Mouse (Mus musculus) heart, adult 18-20 months (tissue): ENCODE results near the gene Hrh1. TPM values are rescaled to one million over a fixed set of nuclear protein-coding genes. Genes with fewer than 3 reads are reported as not detected.

ENCODE experiments used
- DNase-seq, 2 experiments: peaks; one replicate each; pipeline ENCODE4 v3.0.0; 2021 to 2022; ENCODE audit warnings: mixed read lengths in 1 of 2
- long read RNA-seq, 2 experiments: library from polyadenylated mRNA; stranded (forward); transcript quantifications; one replicate each; pipeline ENCODE4 v2.0.0; 2021
- total RNA-seq, 2 experiments: library from RNA; stranded (reverse); gene quantifications; 2 replicates each; pipeline ENCODE4 v1.2.3; 2021

Gene Hrh1
- under 1 TPM; 0.49 to 0.67 TPM for total RNA-seq
- long read RNA-seq, experiment 1, partial matches to known transcripts, result 0 of 1 reads
- long read RNA-seq, experiment 1, other reads (novel, unspliced or antisense), result 1 of 1 reads
- long read RNA-seq, experiment 2, partial matches to known transcripts, result 0 of 1 reads
- long read RNA-seq, experiment 2, other reads (novel, unspliced or antisense), result 0 of 1 reads

DNA sequence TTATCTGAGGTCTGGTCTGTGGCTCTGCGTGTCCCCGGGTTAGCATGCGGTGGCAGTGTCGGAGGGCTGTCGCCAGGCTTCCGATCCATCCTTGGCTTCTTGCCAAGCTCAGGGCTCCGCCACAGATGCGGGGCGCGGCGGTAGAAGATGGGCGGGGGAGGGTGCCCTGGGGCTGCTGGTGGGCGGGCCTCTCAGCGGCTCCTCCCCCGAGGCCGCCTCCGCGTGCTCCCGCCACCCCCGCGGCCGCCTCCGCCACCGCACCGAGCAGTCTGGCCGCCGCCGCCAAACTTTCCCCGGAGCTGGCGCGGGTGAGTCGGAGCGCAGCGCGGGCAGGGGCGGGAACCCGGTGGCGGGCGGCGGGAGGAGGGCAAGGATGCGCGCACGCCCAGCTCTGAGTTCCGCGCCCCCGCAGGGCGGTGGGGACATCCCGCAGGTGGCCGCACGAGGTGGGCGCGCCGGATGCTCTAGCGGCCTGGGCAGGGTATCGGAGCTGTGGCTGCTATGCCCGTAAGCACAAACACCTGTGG lies at the start of gene Hrh1:
Hrh1 (plus strand) TSS at position 246 of the 527 bp plus-strand sequence.
- DNase-seq, result peak; percentile 49 to 59

DNA sequence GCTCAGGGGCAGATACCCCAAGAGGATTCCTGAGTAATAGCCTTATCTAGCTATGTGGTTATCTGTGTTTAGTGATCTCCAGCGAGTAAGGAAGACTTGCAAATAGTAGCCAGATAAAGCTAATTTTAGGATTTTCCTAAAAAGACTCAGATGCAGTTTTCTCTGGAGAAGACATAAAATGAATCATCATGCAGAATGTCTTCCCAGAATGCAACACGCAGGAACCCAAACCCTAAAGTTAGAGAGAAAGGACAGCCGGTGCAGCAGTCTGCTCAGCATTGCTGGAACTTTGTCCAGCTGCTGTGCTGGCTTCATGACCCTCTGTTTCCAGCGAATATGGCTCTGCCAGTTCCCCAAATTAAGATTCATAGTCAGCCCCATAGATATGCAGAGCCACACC lies 43.1 kb upstream of the Hrh1 start:
- no peak for DNase-seq

DNA sequence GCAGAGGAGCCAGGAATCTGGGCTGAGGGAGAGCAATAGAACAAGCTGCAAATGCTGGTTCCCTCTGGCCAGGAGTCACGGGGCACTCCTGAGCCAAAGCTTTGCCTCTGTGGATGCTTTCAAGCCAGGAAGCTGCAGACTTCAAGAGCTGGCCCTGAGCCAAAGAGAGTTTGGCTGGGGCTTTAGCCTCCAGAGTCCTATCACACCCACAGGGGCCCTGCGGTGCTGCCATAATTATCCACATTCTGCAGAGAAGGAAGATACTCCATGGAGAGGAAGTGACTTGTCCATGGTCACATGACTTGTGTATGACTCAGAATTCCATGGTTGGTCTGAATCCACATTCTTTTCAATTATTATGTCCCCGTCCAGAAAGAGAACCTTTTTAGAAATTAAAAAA lies 39.6 kb upstream of the Hrh1 start:
- peak; percentile 60 to 67 for DNase-seq

DNA sequence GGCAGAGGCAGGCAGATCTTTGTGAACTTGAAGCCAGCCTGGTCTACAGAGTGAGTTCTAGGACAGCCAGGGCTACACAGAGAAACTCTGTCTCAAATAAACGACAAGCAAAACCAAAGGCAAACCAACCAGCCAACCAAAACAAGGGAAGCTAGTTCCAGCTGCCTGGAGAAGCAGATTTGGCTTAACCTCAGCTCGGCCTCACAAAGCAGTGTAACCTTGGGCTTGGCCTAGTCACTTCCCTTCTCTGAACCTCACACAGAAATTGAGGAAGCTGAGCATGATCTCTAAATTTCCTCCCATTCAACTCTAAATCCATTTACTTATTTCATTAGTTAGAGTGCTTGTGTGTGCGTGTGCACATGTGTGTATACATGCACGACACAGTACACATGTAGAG lies 35.4 kb upstream of the Hrh1 start:
- peak in 1 of 2 experiments; percentile 59 for DNase-seq

DNA sequence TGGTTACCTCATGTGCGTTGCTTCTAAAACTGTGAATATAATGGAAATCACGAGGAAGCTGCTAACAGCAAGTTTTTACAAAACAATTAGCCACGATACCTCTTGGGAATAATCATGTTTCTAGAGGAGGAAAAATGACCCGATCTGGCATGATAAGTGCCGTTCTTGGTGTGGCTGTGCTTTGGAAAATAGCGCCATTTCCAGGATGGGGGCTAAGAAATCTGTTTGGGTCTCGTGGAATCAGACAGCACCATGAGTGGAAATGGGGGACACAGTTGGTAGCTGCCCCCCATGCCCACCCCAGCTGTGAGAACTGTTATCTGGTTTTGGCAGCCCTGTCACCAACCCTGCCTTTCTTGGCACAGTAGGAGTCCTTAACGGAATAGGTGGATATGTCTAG lies 34.0 kb upstream of the Hrh1 start:
- DNase-seq, result peak in 1 of 2 experiments; percentile 27

DNA sequence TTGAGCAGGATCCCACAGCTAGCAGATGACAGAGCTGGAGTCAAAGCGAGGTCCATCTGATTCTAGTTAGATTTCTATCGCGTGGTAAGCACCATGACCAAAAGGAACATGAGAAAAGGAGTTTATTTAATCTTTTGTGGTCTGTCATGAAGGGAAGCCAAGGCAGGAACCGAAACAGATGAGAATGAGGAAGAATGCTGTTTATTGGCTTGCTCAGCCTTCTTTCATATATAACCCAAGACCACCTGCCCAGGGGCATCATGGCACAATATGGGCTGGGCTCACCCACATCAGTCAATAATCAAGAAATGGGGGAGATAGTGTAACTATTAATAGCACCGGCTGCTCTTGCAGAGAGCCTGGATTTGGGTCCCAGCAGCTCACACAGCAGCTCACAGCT lies 33.0 kb upstream of the Hrh1 start:
- peak in 1 of 2 experiments; percentile 22 for DNase-seq

DNA sequence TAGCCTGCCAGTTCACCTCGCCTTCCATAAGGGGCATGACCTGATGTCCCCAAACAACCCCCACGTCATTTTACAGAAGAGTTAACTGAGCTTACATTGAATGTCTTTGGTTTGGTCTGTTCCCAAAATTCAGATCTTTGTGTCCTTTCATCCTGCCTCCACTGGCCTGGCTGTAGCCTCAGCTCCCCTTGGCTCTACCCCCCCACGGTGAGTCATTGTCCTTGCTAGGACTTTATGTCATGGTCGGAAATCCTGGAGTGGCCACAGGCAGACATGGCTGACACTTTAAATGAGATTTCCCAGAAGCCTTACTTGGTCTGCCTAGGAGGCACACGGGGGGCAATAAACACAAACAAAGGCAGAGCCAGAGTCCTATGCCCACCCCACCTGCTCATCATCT lies 31.5 kb upstream of the Hrh1 start:
- DNase-seq, result no peak

DNA sequence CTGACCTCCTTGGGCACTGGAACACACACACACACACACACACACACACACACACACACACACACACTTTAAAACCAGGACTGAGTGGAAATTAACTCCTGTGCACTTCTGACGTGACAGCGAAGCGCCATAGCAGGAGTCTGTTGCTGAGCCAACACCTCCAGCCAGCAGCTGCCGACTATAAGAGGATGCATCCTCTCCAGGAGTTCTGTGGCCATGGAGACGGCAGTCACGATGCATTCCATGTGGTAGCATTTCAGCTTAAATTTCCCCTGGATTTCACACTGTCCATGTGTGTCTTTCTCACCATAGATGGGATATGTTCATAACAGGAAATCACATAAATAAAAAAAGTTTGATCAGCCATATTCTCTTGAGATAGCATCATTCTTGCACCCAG lies 30.1 kb upstream of the Hrh1 start:
- no peak for DNase-seq

DNA sequence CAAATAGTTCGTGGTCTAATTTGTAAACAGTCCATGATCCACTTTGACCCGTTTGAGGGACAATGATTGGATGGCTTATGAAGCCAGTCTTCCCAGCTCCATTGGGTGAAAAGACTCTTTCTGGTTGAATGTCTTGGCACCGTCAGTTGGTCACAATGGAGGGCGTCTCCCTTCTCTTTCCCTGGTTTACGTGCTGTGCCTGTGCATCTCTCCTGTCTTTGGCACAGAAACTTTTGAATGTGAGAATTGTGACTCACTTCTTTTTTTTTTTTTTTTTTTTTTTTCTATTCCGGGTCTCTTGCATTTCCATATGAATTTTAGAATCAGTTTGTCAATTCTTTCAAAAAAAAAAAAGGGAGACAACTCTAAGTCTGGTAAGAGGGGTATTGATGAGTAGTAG lies 29.5 kb upstream of the Hrh1 start:
- DNase-seq, result no peak

DNA sequence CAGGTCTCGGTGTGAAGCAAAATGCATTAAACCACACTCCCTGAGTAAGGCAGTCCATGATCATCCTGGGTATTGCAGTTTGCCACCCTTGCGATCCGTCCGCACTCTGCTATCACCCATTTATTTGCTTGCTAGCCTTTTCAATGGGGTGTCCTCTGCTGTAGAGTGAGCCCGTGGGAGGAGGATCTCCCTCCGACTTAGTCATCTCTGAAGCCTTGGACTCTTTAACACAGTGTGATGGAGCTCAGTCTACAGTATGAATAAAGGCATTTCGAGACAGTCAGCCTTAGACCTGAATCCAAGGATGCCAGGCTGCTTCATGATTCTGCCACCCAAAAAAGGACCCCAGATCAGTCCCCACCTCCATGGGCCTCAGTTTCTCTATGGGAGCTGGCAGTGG lies 25.0 kb upstream of the Hrh1 start:
- no peak for DNase-seq

DNA sequence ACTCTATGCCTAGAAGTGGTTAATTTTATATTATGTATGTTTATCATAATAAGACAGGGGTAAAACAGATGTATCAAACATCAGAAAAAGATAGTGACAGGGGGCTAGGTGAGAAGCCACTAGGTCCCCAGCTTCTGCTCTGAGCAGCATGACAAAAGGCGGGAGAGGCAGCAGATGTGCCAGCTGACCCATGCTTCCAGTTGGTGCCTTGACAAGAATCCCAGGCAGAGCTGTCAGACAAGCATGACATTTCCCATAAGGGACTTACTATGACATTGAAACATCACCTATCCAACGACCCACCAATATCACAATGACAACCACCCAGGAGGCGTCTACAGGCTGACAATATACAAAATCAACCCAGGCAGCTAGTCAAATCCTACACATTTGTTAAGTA lies 16.9 kb upstream of the Hrh1 start:
- peak in 1 of 2 experiments; percentile 58 for DNase-seq

DNA sequence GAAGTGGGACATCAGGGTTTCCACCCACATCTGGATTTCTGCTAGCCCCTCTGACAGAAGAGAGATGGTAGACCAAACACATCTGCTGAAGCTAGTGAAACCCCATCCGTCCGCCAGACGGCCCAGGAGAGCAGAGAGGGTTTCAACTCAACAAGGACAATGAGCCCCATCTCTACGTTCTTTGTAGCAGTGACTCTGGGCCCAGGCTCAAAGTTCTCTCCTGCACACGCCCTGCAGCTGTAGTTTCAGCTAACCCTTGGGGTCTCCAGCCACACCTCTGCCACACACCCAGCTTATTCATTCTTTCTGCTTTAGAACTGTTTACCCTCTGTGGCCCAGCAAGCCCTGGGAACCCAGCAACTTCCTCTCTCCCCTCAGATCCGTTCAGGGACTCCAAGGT lies 10.4 kb upstream of the Hrh1 start:
- DNase-seq, result no peak

DNA sequence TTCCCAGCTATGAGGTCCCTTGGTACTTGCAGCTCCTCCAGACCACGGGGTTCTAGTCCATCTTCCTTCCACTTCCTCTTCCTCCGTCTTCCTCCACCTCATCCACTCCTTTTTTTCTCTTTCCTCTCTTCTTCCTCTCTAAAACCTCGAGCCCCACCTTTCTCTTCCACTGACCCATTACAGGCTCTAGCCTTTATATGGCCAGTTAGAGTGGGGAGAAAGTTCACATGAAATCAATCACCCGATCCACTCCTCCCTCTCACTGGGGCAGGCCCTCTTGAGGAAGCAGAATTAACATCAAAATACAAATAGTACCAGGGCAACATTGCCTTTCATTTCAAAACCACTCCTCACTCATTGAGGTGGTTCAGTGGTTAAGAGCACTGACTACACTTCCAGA lies 9.9 kb upstream of the Hrh1 start:
- no peak for DNase-seq

DNA sequence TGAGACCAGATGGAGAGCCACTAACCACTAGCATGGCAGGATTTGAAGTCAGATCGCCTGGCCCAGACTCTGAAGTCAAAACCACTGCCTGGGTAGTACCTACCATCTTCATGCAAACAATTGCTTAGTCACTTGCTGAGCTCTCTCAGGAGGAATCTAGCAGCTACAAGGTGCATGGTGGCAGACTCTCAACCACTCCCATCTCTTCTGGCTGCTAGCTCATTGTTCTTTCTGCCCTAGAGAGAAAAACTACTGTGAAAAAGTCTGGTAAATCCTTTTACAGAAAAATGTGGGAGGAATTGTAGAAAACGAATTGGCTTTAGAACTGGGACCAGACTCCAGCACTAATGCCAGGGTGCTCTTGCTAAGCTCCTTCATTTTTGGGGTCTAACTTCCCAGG lies 7.6 kb upstream of the Hrh1 start:
- no peak for DNase-seq

DNA sequence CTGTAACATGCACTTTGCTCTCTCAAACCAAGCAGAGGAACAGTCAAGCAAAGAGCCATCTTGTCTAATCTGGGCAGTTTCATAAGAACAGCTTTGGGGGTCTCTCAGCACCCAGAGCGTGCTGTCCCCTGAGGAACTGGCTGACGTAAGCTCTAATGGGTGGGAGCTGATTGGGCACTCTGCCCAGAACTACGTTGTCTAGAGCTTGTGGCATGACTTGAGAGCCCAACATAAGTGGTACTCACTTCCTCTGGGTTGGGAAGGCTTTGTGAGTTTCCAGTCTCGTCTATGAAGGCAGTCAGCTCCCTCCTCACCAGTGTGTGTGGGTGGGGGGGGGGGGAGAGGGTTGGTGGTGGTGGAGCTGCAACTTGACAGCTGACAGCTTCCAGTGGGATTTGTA lies 2.8 kb upstream of the Hrh1 start:
- DNase-seq, result peak in 1 of 2 experiments; percentile 22

DNA sequence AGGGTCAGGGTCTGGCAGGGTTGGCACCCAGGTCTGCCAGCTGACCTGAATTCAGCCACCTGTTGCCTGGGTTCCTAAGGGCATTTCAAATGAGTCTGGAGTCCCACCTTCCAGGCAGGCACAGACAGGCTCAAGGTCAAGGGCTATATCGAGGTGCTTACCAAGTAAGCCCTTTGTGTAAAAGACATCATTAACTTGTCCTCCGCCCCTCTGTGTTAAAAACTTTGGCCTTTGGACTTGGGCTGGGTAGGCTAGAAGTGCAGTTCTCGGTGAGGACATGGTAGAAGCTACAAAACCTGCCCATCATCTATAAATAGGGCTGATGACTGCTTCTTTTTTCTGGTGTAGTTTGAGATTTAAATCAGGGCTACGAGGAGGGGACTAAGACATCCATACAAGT lies 1.1 kb upstream of the Hrh1 start:
- no peak for DNase-seq

DNA sequence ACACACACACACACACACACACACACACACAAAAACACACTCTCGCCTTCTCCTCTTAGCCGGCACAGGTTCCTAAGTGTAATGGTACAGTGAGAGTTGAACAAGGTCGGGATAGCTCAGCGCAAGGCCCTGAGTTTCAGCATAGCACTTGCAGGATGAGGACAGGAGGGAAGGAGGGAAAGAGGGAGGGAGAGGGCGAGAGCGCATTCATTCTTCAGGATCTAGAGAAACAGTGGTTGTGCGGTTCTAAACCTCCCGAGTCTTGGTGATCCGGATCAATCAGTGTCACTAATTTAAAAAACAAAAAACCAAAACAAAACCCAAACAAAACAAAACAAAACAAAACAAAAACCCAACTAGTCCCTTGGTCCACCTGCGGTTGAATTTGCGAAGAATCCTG lies 456 bp upstream of the Hrh1 start:
- DNase-seq, result no peak

DNA sequence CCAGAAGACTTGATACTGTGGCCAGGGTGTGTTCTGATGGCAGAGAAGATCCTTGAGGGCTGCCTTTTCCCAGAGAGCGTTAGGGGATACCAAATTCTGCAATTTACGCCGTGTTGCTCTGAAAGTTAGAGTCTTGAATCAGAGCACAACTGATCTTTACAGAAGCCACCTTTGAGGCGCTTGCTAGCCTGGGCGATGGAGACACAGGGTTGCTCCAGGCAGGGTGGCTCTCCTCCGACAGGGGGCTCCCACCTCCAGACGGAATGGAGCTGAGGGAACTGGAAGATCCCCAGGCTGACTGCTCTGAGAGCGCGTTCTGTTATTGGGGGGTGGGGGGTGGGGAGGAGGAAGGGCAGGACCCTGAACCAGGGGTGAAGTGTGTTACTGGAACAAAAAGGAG lies 890 bp downstream of the Hrh1 start:
- peak; percentile 44 to 50 for DNase-seq

DNA sequence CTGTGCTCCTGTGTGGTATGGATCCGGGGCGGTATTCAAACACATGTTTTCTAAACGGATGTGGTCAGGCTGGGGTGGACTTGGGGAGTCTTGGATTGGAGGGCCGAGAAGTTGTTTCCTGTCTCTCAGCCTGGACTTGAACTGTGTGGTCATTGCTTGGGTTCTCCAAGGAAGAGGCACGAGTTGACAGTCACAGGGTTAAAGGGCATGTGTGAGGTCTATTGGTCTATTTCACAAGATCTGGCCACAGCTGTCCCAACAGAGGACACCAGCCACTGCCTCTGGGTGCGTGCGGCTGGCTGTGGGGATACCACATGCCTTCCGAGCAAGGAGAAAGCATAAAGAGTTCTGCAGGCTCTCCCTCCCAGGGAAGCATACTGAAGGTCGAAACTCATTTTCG lies 2.7 kb downstream of the Hrh1 start:
- peak in 1 of 2 experiments; percentile 41 for DNase-seq

DNA sequence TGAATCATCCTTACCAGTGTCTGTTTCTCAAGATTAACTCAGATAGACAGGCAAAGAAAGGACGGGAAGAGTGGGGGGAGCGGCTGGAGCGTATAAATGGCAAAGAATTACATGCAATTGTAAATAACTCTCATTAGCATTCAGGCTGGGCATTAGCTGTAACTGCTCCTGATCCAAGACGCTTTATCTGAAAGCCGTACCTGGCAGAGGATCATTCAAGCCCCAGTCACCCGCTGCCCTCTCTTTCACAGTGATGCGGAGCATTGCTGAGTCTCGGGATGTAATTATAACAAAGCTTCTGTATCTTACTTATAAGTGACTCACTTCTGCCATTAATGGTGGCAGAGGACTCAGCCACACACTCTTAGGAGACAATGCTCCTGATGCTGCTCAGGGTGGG lies 3.1 kb downstream of the Hrh1 start:
- DNase-seq, result no peak

DNA sequence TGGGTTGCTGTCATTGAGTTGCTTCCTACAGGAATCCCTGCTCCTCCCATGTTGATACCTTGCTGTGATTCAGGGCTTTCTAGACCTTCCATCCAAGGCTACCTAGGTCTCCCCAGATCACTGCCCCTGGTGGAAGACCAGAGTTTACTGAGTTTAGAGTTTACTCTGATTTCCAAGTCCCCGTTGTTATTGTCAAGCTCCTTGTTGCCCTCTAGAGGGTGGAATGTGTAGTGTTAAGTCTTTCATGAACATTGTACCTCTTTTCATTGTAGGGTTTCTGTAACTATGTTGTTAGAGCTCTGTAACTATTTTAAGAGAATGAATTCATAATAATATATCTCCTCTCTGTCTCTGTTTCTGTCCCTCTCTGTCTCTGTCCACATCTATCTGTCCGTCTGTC lies 4.4 kb downstream of the Hrh1 start:
- no peak for DNase-seq

DNA sequence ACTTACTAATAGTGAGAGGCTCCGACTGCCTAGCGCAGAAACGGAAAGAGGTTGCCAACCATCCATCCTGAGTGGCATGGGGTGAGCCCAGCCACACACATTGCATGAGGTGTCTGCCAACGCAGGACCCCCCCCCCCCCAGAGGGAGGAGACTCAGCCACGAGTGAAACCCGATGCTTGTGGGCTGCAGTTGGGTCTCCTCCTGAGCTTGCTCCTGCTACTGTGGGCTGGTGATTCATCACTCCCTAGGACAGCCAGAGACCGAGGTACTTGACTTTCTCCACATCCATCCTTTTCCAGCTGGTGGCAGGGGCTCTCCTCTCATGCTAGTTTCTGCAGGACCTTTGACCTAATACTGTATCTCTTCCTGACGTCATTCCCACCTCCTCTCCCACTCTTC lies 5.9 kb downstream of the Hrh1 start:
- no peak for DNase-seq

DNA sequence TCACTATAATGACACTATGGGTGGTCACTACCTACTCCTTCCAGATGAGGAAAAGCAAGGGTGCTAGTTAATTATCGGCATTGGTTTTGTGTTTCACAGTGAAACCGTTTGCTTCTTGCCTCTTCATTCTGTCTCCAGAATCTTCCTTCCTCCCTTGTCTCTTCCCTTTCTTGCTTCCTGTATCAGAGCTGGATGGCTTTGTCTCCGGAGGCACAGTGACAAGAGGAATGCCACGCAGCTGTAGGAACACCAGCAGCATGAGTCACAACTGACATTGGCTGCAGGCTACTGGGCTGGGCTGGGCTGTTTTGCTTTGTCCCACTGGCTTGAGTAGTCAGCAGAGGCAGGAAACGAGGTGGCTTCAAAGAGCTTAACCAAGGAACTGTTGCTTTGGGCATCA lies 6.4 kb downstream of the Hrh1 start:
- DNase-seq, result peak in 1 of 2 experiments; percentile 66

DNA sequence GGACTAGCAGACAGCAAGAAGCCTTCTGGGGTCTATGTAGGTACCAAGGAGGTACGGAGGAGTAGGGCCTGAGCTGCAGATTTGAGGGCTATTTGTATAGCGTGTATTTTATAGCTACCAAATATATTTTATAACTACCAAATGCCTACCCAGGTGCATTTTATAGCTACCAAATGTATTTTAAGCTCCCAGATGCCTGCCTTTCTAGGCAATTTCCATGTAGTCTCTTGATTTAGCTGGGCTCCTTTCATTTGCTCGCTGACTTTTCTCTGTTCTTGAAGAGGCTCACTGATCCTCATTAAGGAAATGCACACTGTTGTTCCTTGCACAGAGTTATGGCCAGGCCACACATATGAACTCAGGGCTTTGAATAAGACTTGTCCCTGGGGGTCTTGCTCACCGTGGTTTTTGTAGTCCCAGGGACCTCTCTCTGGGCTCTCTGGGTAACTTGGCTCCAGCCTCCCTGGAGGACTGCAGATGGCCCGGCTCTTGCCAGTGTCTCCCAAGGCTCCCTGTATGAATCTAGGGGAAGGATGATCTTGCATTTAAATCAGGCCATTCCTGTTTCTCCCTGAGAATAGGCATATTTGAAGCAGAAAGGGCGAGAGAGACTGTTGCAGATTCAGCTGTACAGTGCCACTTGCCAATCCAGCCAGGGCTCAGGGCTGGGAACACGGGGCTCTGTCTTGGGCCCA lies 7.2 kb downstream of the Hrh1 start:
- DNase-seq, result no peak
